Mouse (Mus musculus) urinary bladder, postnatal 4 days (tissue): ENCODE measurements at regions not wholly inside any gene's neighbourhood (a gene's known extent, or its start where the extent isn't known, plus 50 kb on each side); places are given as distances from the start of the nearest gene placed in this dataset.
A peak's percentile ranks its signal among the peaks of the same experiment; 100 is the strongest.

ENCODE experiments used
- DNase-seq, 2 experiments: peaks; one replicate each; pipeline ENCODE4 v3.0.0; 2021 to 2022; ENCODE audit warnings: low spot score in 2 of 2

- no peak for DNase-seq
Measured at GRCm38 (mm10) chr8:126854121-126855055, 91.3 kb downstream of the Tomm20 start.

DNA sequence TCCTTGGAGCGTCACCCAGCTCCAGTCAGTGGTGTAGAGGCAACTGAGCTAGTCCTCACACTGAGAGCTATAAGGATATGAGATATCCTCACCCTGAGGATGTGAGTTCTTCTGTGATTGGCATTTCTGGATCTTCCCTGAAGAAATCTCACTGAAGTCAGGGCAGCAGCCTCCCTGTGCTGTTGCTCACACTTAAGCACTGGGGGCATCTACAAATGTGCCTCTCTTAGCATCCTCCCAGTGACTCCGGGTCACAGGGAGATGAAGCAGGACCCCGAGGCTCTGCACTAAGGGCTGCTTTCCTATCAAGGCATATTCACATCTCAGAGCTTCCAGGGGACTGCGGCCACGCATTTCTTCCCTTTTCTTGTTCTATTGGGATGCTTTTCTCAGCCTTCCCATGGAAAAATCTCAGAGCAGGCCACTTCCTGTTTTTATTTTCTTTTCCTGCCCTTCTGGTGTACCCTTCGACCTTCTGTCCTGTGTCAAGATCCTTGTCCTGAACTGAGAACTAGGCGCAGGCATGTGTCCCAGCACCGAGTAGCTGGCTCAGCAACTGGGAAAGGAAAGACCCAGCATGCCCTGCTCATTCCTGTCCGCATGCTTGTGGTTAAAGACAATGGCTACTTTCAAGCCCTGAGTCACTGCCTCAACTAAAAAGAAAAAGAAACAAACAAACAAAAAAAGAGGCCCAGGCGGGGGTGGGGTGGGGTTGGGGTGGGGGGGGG, 92.8 kb downstream of the Tomm20 start:
- DNase-seq: no peak

- no peak for DNase-seq
Measured at GRCm38 (mm10) chr8:126852184-126852583, 93.5 kb downstream of the Tomm20 start.

DNA sequence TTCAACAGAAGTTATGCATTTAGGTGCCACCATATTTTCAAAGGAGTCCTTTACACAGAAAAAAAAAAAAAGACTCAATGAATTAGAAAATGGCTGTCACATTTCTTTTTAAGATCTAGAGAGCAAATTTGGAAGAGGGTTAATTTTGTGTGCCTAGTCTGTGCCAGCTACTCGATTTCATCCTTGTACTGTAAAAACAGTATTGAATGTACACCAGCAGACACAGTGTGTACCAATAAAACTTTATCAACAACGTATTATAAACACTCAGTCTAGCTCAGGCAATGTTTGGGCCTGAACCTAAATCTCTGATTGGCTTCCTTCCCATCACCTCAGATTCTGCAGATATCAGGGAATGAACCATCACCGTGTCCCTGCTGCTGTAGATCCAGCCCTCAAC, 93.9 kb downstream of the Tomm20 start:
- DNase-seq: no peak

GRCm38 (mm10) chr8:126850189-126850535, 95.5 kb downstream of the Tomm20 start:
- DNase-seq: no peak

DNA sequence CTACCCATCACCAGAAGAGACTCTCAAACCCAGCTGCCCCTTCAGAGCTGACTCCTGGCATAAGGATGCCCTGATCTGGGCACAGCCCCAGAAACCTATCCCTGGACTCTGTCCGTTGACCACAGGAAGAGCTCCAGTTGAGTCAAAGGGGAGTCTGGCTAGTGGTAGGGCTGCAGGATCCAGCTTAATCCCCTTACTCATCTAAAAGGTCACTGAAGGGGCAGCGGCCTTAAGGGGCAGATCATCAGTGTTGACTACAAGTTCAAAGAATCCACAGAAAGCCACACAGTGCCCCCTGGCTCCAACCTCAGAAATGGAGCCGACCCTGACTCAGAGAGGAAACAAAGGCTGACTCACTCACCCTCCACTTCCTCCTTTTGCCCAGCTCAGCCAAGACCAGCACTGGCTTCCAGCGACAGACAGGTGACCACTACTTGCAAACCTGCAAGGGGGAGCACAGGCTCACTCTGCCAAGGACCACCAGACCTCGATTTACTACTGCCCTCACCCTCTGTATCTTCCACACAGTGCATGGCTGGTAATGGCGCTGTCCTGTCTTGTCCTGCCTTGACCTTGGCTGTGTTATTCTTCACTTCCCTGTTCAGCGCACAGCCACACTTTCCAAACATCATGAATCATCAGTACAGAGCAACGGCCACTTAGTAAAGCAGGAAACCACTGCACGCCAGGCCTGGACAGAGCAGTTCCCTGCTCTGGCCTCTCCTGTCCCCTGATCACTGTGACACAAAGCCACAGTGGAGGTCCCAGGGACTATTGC, 96.0 kb downstream of the Tomm20 start:
- DNase-seq: peak in 1 of 2 experiments; percentile 53

- no peak for DNase-seq
Measured at GRCm38 (mm10) chr8:126848369-126849105, 97.1 kb downstream of the Tomm20 start.

- DNase-seq: no peak
Measured at GRCm38 (mm10) chr8:126847664-126848353, 97.8 kb downstream of the Tomm20 start.

GRCm38 (mm10) chr8:126846188-126846565, 99.5 kb downstream of the Tomm20 start:
- DNase-seq: no peak

- no peak for DNase-seq
Measured at GRCm38 (mm10) chr8:126845530-126846187, 100.0 kb downstream of the Tomm20 start.

DNA sequence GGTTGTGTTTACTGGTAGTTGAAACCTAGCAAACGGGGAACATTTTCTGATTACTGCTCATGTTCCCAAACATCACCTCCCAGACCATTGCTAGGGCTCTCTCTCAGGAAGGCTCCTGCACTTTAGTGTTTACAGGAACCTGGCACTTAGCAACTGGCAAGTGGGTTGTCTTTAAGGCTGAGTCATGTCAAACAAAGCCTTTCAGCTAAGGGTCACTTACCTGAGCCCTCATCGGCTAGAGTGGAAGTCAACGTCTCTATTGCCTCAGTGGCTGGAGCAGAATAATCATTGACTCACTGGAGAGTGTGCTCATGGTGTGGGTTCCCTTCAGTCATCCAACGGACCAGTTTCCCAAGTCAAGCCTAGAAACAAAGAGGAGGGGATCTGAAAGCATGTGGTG, 101.0 kb downstream of the Tomm20 start:
- DNase-seq: no peak

- DNase-seq: no peak
Measured at GRCm38 (mm10) chr8:126841187-126841586, 104.5 kb downstream of the Tomm20 start.

DNA sequence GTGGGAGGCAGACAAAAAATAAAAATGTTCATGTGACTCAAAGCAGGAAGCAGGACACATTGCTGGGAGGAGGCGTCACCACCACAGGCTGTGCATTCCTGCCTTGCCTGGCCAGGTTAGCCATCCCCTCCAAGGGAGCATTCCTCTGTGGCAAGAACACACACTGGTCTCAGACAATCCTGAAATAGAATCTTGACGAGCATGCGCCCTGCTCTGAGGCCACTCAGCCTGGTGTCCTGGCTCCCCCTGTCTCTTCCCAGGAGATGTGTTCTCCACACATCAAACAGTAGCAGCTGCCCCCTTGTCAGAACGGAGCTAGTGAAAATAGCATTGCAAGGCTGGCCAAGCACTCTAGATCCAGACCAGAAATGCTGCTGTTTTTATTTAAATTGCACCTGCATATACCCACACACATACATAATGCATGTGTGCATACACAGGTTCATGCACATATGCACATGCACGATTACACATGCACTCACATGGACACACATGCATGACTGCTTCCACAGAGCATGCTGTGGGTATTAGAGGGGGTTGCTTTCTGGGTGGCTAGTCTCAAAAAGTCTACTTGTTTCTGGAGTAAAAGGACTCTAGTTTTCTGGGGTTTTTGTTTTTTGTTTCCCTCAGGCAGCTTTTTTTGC, 105.8 kb downstream of the Tomm20 start:
- peak; percentile 66 to 67 for DNase-seq

DNA sequence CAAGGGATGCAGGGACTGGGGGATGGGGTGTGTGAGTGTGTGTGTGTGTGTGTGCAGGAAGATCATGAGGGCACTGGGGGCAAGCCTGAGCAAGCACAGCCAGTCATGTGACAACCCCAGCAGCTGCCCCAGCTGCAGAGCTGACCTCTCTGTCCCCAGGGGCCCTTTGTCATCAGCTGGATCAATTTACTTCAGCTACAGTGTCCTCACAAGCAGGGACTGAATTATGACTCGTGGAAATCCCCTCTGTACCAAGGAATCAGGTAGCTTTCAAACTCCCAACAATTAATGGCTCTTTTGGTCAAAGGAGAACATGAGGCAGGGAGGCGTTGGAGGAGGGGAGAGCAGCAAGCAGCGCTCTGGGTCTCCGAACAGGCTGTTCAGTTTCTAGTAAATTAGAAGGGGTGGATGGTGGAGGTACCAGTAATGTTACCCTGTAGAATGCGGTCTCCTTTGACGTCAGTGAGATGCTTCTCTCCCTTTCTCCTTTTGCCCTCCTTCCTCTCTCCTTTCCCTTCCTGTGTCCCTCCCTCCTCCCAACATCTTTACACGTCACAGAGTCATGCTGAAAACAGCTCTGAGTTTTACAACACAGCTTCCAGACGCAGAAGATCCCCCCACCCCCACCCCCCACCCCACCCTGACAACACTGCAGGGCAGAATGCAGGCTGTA, 106.5 kb downstream of the Tomm20 start:
- no peak for DNase-seq

- DNase-seq: no peak
Measured at GRCm38 (mm10) chr8:126838228-126838627, 107.4 kb downstream of the Tomm20 start.

GRCm38 (mm10) chr8:126837318-126838025, 108.2 kb downstream of the Tomm20 start:
- DNase-seq: no peak

DNA sequence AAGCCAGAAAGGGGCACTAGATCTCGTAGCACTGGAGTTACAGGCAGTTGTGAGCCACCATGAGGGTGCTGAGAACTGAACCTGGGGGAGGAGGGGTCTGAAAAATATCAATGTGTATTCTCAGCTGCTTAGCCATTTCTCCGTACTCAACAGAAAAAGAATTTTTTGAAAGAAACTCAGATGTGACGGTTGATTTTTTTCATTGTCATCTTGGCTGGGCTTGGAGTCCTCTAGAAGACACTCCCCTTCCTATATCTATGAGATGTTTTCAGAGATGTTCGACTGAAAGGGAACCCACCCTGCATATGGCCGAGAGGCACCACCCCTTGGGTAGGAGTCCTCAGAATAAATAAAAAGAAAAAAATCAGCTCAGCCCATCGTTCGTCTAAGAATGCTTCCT, 110.1 kb downstream of the Tomm20 start:
- DNase-seq: no peak
